Mouse (Mus musculus): ENCODE results near the gene Celf2. TPM values are rescaled to one million over a fixed set of nuclear protein-coding genes. Genes with fewer than 3 reads are reported as not detected.

The Celf2 gene
- polyA plus RNA-seq, 1 experiment from 2014 or later: 57.8 TPM

GRCm38 (mm10) chr2:6821593-6821992, 687.8 kb downstream of the Celf2 start:
- no peaks in the 10 kb centered on the region for H3K36me3 ChIP-seq
- no peak overlapping the region for H3K4me2 ChIP-seq
- no peaks in the 10 kb centered on the region for H3K9me3 ChIP-seq
- ATAC-seq (ENCODE audit: extremely low read depth, insufficient number of reproducible peaks, low FRiP score, low TSS enrichment): no peak
- WGBS: 57% methylated on average over 2 of the region's 2 CpGs
- H3K27ac ChIP-seq (replicated peaks): no peak overlapping the region
- H3K4me3 ChIP-seq: no peak overlapping the region
- H3K4me1 ChIP-seq: 0 out of 2 replicates have a peak, but pooled peaks cover 6% of the 10 kb centered on the region
- no peaks in the 10 kb centered on the region for H3K27me3 ChIP-seq (replicated peaks)
- no peak overlapping the region for H3K9ac ChIP-seq

- WGBS: 51% methylated on average over 2 of the region's 2 CpGs
- no peak for ATAC-seq (ENCODE audit: extremely low read depth, insufficient number of reproducible peaks, low FRiP score, low TSS enrichment)
- H3K4me1 ChIP-seq: peaks cover 21% of the 10 kb centered on the region
- no peak overlapping the region for H3K27ac ChIP-seq (replicated peaks)
- no peaks in the 10 kb centered on the region for H3K27me3 ChIP-seq (replicated peaks)
- H3K4me3 ChIP-seq: no peak overlapping the region
- no peaks in the 10 kb centered on the region for H3K36me3 ChIP-seq
- H3K9me3 ChIP-seq: 0 out of 2 replicates have a peak, but pooled peaks cover 4% of the 10 kb centered on the region
- H3K4me2 ChIP-seq: no peak overlapping the region
- no peak overlapping the region for H3K9ac ChIP-seq
Measured at GRCm38 (mm10) chr2:6815281-6815680, 694.1 kb downstream of the Celf2 start.

GRCm38 (mm10) chr2:6808736-6809135, 700.6 kb downstream of the Celf2 start:
- no peak overlapping the region for H3K9ac ChIP-seq
- H3K4me2 ChIP-seq: no peak overlapping the region
- no peak overlapping the region for H3K27ac ChIP-seq (replicated peaks)
- WGBS: 84% methylated on average over 1 of the region's 1 CpGs
- H3K9me3 ChIP-seq: 0 out of 2 replicates have a peak, but pooled peaks cover 4% of the 10 kb centered on the region
- H3K4me1 ChIP-seq: 0 out of 2 replicates have a peak, but pooled peaks cover 2% of the 10 kb centered on the region
- H3K4me3 ChIP-seq: no peak overlapping the region
- no peaks in the 10 kb centered on the region for H3K27me3 ChIP-seq (replicated peaks)
- H3K36me3 ChIP-seq: no peaks in the 10 kb centered on the region
- ATAC-seq (ENCODE audit: extremely low read depth, insufficient number of reproducible peaks, low FRiP score, low TSS enrichment): no peak

GRCm38 (mm10) chr2:6796754-6797153, 712.6 kb downstream of the Celf2 start:
- no peak overlapping the region for H3K9ac ChIP-seq
- ATAC-seq (ENCODE audit: extremely low read depth, insufficient number of reproducible peaks, low FRiP score, low TSS enrichment): no peak
- H3K9me3 ChIP-seq: no peaks in the 10 kb centered on the region
- H3K36me3 ChIP-seq: no peaks in the 10 kb centered on the region
- peaks cover 32% of the 10 kb centered on the region for H3K4me1 ChIP-seq
- H3K27ac ChIP-seq (replicated peaks): no peak overlapping the region
- H3K27me3 ChIP-seq (replicated peaks): no peaks in the 10 kb centered on the region
- H3K4me3 ChIP-seq: no peak overlapping the region
- no peak overlapping the region for H3K4me2 ChIP-seq
- WGBS: 85% methylated on average over 5 of the region's 5 CpGs

GRCm38 (mm10) chr2:6795995-6796588, 713.3 kb downstream of the Celf2 start:
- no peak for ATAC-seq (ENCODE audit: extremely low read depth, insufficient number of reproducible peaks, low FRiP score, low TSS enrichment)
- H3K27ac ChIP-seq (replicated peaks): no peak overlapping the region

GRCm38 (mm10) chr2:6794858-6795257, 714.5 kb downstream of the Celf2 start:
- 0 out of 2 replicates have a peak overlapping the region, but pooled peaks have one; percentile 0 for H3K4me2 ChIP-seq

More at GRCm38 (mm10) chr2:6795995-6796588, 713.3 kb downstream of the Celf2 start:
- H3K4me1 ChIP-seq: peaks cover 32% of the 10 kb centered on the region
- H3K9ac ChIP-seq: no peak overlapping the region
- WGBS: 60% methylated on average over 5 of the region's 5 CpGs
- H3K4me3 ChIP-seq: no peak overlapping the region
- no peaks in the 10 kb centered on the region for H3K9me3 ChIP-seq
- H3K27me3 ChIP-seq (replicated peaks): no peaks in the 10 kb centered on the region
- no peak overlapping the region for H3K4me2 ChIP-seq
- H3K36me3 ChIP-seq: no peaks in the 10 kb centered on the region

GRCm38 (mm10) chr2:6790876-6791275, 718.5 kb downstream of the Celf2 start:
- H3K9me3 ChIP-seq: no peaks in the 10 kb centered on the region
- no peak overlapping the region for H3K4me3 ChIP-seq
- no peaks in the 10 kb centered on the region for H3K27me3 ChIP-seq (replicated peaks)
- H3K4me2 ChIP-seq: no peak overlapping the region
- H3K9ac ChIP-seq: no peak overlapping the region
- H3K27ac ChIP-seq (replicated peaks): no peak overlapping the region
- WGBS: 76% methylated on average over 2 of the region's 2 CpGs
- ATAC-seq (ENCODE audit: extremely low read depth, insufficient number of reproducible peaks, low FRiP score, low TSS enrichment): no peak
- no peaks in the 10 kb centered on the region for H3K36me3 ChIP-seq
- peaks cover 26% of the 10 kb centered on the region for H3K4me1 ChIP-seq

More at GRCm38 (mm10) chr2:6794858-6795257, 714.5 kb downstream of the Celf2 start:
- Histone ChIP-seq H3K4me3 (no peak overlapping the region), H3K9ac (no peak overlapping the region), H3K9me3 (no peaks in the 10 kb centered on the region), H3K4me1 (peaks cover 32% of the 10 kb centered on the region), H3K27me3 (replicated peaks) (no peaks in the 10 kb centered on the region), H3K27ac (replicated peaks) (no peak overlapping the region), H3K36me3 (no peaks in the 10 kb centered on the region)
- WGBS: 34% methylated on average over 7 of the region's 7 CpGs
- no peak for ATAC-seq (ENCODE audit: extremely low read depth, insufficient number of reproducible peaks, low FRiP score, low TSS enrichment)

GRCm38 (mm10) chr2:6786494-6787144, 722.7 kb downstream of the Celf2 start:
- H3K27ac ChIP-seq (replicated peaks): no peak overlapping the region
- no peaks in the 10 kb centered on the region for H3K36me3 ChIP-seq
- ATAC-seq (ENCODE audit: extremely low read depth, insufficient number of reproducible peaks, low FRiP score, low TSS enrichment): no peak
- WGBS: 57% methylated on average over 3 of the region's 3 CpGs
- H3K9ac ChIP-seq: no peak overlapping the region
- H3K4me2 ChIP-seq: no peak overlapping the region
- no peak overlapping the region for H3K4me3 ChIP-seq
- H3K4me1 ChIP-seq: peaks cover 13% of the 10 kb centered on the region
- no peaks in the 10 kb centered on the region for H3K9me3 ChIP-seq
- no peaks in the 10 kb centered on the region for H3K27me3 ChIP-seq (replicated peaks)

GRCm38 (mm10) chr2:6770214-6770613, 739.1 kb downstream of the Celf2 start:
- no peaks in the 10 kb centered on the region for H3K27me3 ChIP-seq (replicated peaks)
- no peak overlapping the region for H3K27ac ChIP-seq (replicated peaks)
- H3K36me3 ChIP-seq: no peaks in the 10 kb centered on the region
- no peaks in the 10 kb centered on the region for H3K9me3 ChIP-seq
- no peaks in the 10 kb centered on the region for H3K4me1 ChIP-seq
- H3K4me3 ChIP-seq: no peak overlapping the region
- H3K4me2 ChIP-seq: no peak overlapping the region
- ATAC-seq (ENCODE audit: extremely low read depth, insufficient number of reproducible peaks, low FRiP score, low TSS enrichment): no peak
- 87% methylated on average over 2 of the region's 2 CpGs for WGBS
- H3K9ac ChIP-seq: no peak overlapping the region

GRCm38 (mm10) chr2:6762381-6762780, 747.0 kb downstream of the Celf2 start:
- H3K4me1 ChIP-seq: peaks cover 9% of the 10 kb centered on the region
- H3K9me3 ChIP-seq: no peaks in the 10 kb centered on the region
- H3K9ac ChIP-seq: no peak overlapping the region
- H3K27me3 ChIP-seq (replicated peaks): no peaks in the 10 kb centered on the region
- H3K4me3 ChIP-seq: no peak overlapping the region
- H3K27ac ChIP-seq (replicated peaks): 0 out of 2 replicates have a peak overlapping the region, but pooled peaks have one; percentile 37
- 8% methylated on average over 2 of the region's 2 CpGs for WGBS
- H3K36me3 ChIP-seq: 0 out of 2 replicates have a peak, but pooled peaks cover 4% of the 10 kb centered on the region
- ATAC-seq (ENCODE audit: extremely low read depth, insufficient number of reproducible peaks, low FRiP score, low TSS enrichment): no peak
- H3K4me2 ChIP-seq: no peak overlapping the region

GRCm38 (mm10) chr2:6743173-6743572, 766.2 kb downstream of the Celf2 start:
- Histone ChIP-seq H3K9ac (no peak overlapping the region), H3K4me2 (no peak overlapping the region), H3K4me1 (peaks cover 11% of the 10 kb centered on the region), H3K27ac (replicated peaks) (no peak overlapping the region), H3K27me3 (replicated peaks) (no peaks in the 10 kb centered on the region), H3K4me3 (no peak overlapping the region), H3K36me3 (no peaks in the 10 kb centered on the region), H3K9me3 (no peaks in the 10 kb centered on the region)
- no peak for ATAC-seq (ENCODE audit: extremely low read depth, insufficient number of reproducible peaks, low FRiP score, low TSS enrichment)
- WGBS: 73% methylated on average over 2 of the region's 2 CpGs
